Mouse (Mus musculus): ENCODE measurements around the gene Cxcl12.
A peak's percentile ranks its signal among the peaks of the same experiment; 100 is the strongest.

- TF ChIP-seq CTCF (IDR thresholded peaks at IDR 0.05; ENCODE audit: control insufficient read depth, insufficient read depth, insufficient read length): no peak
- TF ChIP-seq MAX (IDR thresholded peaks at IDR 0.05): no peak
- no peak for TF ChIP-seq MYOG (IDR thresholded peaks at IDR 0.05; ENCODE audit: control insufficient read depth, extremely low read depth, insufficient read length)
- peak; percentile 81 for TF ChIP-seq MYOD1 (IDR thresholded peaks at IDR 0.05; ENCODE audit: control insufficient read depth, insufficient read length, low read depth)
- no peak for TF ChIP-seq FOSL1 (IDR thresholded peaks at IDR 0.05; ENCODE audit: insufficient read depth, low read length, poor library complexity, severe bottlenecking)
- TF ChIP-seq USF1 (IDR thresholded peaks at IDR 0.05; ENCODE audit: low read depth): no peak
- TF ChIP-seq CEBPB (IDR thresholded peaks at IDR 0.05; ENCODE audit: low read depth): no peak
Observed at GRCm38 (mm10) chr6:117201859-117202258, 33.5 kb downstream of the Cxcl12 start.

Measured in C2C12 (cell line).